Mouse (Mus musculus): ENCODE data around the gene Satb1.
A peak's percentile ranks its signal among the peaks of the same experiment; 100 is the strongest.

Satb1 gene

DNA sequence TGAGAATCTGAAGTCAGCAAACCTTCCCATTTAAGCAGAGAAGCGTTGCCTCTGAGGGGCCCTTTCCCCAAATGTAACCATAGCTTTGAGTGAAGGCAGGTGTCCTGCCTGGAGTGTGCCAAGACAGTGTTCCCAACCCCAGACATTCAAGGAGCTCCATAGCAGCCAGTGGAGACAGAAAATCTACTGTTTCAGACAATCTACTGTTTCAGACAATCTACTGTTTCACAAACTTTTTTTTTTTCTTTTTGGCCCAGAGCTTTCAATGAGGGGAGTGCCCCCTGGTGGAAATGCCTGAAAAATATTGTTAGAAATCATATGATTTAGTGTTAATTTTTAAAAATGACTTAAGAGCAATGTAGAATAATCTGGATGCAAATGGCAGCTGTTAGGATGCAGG lies 55.3 kb downstream of the Satb1 start:
- peak; percentile 46 for DNase-seq (ENCODE audit: low spot score)

- DNase-seq (ENCODE audit: low spot score): no peak
Observed at GRCm38 (mm10) chr17:51775070-51775881, 57.8 kb downstream of the Satb1 start.

DNA sequence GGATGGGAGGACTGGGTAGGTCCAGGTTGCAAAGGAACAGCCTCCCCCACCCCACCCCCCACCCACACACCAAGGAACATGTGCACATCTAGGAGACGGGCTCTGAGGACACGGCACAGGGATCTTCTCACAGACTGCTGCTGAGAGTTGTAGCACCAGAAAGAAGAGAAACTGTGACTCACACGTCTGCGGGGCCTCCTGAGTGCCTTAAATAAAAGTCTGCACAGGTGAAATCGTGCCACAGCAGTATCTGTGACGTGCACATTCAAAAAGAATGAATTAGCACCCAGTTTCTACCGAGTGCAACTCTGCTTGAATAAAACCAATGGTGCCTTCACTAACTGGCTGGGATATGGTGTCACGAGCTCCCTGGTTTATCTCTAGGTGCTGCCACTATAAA lies 69.5 kb downstream of the Satb1 start:
- peak; percentile 48 for DNase-seq (ENCODE audit: low spot score)

- peak; percentile 78 for DNase-seq (ENCODE audit: low spot score)
Observed at GRCm38 (mm10) chr17:51762503-51762902, 70.6 kb downstream of the Satb1 start.

DNA sequence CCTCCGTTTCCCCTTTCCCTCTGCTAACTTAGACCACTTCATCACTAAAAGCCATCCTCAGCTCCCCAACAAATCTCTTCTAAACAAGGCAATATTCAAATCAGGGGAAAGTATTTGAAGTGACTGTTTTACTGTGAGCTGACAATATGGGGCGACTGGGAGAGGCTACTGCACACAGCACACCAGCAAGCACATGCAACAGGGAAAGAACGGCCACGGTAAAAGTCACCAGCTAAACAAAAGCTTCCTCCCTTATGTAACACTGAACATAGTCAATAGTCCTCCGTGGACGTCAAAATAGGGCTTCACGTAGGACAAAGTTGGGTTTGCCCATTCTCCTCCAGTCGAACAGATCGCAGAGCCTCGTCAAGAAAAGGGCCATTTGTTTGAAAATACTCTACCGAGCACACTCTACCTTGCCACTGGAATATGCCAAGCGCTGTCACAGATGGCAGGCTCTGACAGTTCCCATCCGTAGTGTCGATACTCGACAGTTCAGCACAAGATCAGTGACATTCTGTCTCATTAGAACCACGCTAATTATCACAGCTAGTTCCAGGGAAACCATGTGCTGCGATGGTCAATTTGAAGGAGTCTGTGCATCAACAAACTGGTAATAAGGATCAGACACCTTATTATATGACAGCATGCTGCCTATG lies 72.0 kb downstream of the Satb1 start:
- DNase-seq (ENCODE audit: low spot score): no peak

DNA sequence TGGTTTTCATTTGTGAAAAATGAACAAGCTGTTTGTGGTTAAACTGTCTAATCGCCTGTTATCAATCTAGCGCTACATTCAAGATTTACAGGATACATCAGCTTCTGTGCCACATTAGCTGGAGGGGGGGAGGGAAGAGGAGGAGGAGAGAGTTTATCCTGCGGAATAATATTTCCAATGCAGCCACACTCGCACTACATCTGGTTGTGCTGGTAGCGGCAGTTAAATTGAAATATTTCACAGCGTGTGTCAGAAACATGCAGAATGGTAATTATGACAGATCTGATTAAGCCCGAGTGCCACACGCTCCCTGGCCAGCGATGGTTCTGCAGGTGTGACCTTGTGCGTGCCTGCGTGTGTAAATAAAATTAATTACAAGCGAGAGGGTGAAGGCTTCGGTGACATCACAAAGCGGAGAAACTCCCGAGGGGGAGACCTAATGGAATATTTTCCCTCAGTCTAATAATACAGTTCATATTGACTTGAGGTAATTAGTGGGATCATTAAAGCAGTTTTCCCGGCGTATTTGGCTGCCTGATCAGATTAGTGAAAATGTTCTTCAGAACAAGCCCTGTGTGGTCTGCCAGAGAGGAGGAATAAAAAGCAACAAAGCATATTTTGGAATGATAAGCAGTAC lies 72.7 kb downstream of the Satb1 start:
- no peak for DNase-seq (ENCODE audit: low spot score)

- no peak for DNase-seq (ENCODE audit: low spot score)
Observed at GRCm38 (mm10) chr17:51759509-51759908, 73.6 kb downstream of the Satb1 start.

GRCm38 (mm10) chr17:51752142-51752541 lies 80.9 kb downstream of the Satb1 start:
- no peak for DNase-seq (ENCODE audit: low spot score)

DNA sequence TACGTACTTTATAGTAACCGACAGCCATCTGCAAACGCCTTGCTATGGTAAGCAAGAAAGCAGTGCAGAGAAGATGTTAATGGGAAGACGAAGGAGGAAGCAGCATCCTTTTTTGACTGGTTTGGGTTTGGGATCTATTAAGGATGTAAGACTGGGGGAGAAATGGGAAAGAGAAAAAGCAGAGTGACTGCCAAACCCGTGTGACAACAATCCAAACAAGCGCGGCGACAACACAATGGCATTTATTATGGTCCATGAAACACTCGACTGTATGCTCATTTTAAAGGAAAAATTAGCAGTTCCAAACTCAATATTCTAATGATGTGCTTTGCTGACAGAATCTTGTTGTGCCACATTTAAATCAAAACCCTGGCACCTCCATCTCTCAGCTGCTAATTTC lies 85.9 kb downstream of the Satb1 start:
- no peak for DNase-seq (ENCODE audit: low spot score)

GRCm38 (mm10) chr17:51742502-51742901 lies 90.6 kb downstream of the Satb1 start:
- DNase-seq (ENCODE audit: low spot score): no peak

- no peak for DNase-seq (ENCODE audit: low spot score)
Observed at GRCm38 (mm10) chr17:51741126-51741525, 92.0 kb downstream of the Satb1 start.

DNA sequence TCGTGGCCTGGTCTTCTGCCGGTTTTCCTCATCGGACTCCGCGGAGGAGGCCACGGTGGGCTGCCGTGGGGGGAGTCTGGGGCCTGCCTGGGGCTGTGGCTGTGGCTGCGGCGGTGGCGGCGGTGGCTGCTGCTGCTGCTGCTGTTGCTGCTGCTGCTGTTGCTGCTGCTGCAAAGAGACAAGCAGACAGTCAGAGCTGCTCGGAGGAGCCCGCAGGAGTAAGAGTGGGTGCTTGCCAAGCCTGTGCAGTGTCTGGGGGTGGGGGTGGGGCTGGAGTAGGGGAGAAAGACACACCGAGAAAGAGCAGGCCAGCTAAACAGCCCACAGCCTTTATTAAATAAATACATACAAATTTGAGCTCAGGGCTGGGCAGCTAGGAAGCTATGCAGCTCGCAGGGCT lies 92.8 kb downstream of the Satb1 start:
- no peak for DNase-seq (ENCODE audit: low spot score)

DNA sequence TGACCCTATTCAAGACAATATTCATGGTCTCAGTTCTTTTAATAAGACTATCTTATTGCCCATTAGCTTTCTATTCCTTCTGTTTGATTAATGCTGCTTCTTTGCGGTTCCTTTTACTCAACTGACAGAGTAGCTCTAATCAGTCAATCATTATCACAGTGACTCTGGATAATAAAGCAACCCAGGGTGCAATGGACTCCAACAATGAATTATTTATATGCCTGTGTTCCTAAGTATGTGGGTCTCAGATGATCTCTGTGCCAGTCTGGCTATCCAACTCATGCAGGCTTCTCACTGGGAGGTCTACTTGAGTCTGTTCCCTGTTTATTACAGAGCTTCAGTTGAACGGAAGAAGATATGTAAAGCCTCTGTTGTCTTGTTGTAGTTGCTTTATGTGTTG lies 108.6 kb downstream of the Satb1 start:
- DNase-seq (ENCODE audit: low spot score): no peak

DNA sequence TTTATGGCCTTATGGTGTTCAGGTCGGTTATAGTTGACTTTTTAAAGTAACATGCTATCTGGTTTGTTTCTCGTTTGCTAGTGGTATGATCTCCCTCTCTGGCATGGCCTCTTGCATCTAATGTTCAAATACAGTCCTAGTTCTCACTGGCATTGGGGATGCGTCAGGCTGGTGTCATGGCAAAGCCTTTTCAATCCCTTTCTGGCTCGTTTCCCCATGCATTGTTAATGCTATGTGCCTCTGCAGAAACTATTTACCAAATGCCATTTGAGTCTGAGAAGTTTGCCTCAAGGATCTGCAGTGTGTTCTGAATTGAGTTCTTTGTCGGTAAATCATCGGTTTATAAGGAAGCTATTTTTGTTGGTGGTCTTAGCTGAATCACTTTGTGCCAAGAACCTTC lies 137.4 kb downstream of the Satb1 start:
- DNase-seq (ENCODE audit: low spot score): no peak

GRCm38 (mm10) chr17:51695271-51695670 lies 137.8 kb downstream of the Satb1 start:
- no peak for DNase-seq (ENCODE audit: low spot score)

DNA sequence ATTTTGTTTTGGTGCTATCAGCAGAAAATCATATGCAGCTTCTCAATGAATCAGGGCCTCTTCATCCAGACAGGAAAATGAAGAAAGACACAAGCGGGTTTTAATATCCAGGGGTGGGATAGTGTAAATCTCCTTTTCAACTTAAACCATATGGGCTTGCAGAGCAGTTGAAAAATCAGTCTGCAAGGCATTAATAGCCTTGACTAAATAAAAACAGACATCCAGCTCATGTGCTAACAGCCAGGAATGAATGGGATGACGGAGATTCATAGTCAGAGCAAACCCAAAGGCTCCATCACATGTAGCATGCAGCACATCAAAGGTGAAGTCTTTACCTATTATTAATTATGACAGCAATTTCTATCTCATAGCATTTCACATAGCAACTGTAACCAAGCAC lies 142.6 kb downstream of the Satb1 start:
- no peak for DNase-seq (ENCODE audit: low spot score)

DNA sequence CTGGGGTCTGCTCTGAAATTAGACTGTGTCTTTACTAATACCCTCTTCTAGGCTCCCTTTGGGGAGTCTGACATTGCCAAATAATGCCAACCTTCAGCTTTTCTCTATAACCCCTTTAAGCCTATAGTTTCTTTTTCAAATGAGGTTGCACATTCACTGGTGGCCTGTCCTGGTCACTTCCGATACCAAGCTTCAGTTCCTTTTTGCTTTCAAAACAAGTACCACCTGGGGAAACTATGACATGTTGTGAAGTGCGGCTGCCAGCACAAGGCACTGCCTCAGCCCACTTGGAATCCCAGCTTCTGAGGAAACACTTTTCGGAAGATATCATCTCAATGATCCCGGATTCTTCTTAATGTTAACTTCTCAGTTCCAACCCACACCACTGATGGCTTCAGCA lies 145.9 kb downstream of the Satb1 start:
- DNase-seq (ENCODE audit: low spot score): no peak
